Mouse (Mus musculus) activated CD4-positive, CD25-positive, alpha-beta regulatory T cell, adult 9 weeks (primary cell): ENCODE results near the gene Rflnb. TPM values are rescaled to one million over a fixed set of nuclear protein-coding genes. Genes with fewer than 3 reads are reported as not detected.

Experiments used
- polyA plus RNA-seq: library from polyadenylated mRNA; unstranded; fragments of 100-300 nt; shearing (Covaris generic); gene quantifications from one replicate; pipeline ENCODE4 v1.2.1, GENCODE M21; 2017

Gene Rflnb
- polyA plus RNA-seq, result 12.2 TPM

DNA sequence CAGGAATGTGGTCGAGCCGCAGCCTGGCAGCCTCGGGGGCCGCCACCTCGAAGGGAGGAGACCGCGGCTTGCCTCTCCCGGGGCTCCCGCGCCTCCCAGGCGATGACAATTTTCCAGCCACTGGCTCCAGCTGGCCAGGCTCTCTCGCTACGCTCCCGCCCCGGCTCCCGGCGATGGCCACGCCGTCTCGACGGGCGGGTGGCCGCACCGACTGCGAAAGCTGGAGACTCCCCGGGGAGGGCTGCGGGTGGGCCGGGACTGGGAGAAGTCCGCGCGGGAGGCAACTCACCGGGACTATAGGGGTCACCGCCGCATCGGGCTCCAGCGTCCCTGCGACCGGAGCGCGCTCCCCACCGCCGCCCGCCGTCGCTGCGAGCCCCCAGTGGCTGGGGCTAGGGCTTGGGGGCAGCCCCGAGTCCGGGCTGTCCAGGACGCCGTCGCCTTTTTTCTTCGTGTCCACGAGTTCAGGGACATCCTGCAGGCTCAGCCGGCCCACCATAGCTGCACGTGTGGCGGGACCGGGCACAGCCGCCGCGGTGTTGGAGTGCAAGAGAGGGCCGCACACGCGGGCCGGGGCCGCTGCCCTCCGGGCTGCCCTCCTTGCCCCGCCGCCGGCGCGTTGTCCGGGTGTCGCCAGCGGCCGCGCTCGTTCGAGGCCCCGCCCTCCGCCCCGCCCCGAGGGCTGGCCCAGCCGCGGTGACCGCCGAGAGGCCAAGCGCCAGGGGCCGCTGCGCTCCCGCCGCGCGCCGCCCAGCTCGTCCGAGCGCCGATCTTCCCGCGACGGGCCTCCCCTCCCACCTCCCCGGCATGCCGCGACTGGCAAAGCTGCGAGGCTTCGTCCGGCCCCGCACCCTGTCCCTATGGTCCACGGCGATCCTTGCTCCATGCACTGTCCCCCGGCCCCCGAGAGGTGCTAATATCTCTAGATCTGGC lies at the start of gene Rflnb:
Rflnb (minus strand) TSS at position 644 of the 933 bp plus-strand sequence.

DNA sequence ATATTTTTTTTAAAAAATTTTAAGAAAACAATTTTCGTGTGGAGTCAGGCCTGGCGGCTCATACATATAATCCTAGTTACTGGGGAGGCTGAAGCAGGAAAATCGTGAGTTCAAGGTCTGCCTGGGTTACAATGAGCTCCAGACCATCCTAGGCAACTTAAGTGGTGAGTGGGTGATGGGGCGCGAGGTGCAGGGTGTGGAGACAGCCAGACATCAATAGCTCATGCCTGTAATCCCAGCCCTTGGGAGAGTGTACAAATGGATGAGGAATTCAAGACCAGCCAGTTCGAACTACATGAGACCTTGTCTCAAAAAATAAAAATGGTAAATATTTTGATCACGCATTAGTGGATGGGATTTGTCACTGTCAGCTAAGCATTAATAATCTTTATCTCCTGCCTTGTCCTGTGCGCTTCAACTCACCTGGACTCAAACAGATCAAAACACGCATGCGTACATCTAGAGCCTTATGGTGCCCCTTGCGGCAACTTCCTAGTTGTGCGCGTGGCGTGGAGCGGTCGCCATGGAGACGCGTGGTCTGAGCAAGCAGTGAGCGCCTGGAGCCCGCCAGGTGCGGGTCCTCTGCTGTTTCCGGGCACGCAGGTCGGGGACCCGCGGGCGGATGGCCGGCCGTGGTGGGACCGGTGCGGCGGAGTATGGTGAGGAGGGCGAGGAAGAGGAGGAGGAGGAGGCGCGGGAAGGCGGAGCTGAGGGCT lies 28.0 kb downstream of the Rflnb start, which contains the start of gene 1700016K19Rik:
1700016K19Rik (plus strand) TSS at position 473 of the 716 bp plus-strand sequence.

Other genes starting within 250 kb of the Rflnb start
- not detected for gene Doc2b, start 231.7 kb downstream of the Rflnb start, polyA plus RNA-seq
- 11.1 TPM for gene Rph3al, start 89.4 kb downstream of the Rflnb start, polyA plus RNA-seq
- gene 1700016K19Rik, start 27.9 kb downstream of the Rflnb start, polyA plus RNA-seq, result not detected
- 68.2 TPM for gene Vps53, start 151.9 kb upstream of the Rflnb start, polyA plus RNA-seq
- gene Fam57a, start 151.9 kb upstream of the Rflnb start, polyA plus RNA-seq, result 5.2 TPM
- gene Dbil5, start 189.8 kb upstream of the Rflnb start, polyA plus RNA-seq, result not detected
- 22.4 TPM for gene Gemin4, start 189.9 kb upstream of the Rflnb start, polyA plus RNA-seq
- gene Mrm3, start 215.9 kb upstream of the Rflnb start, polyA plus RNA-seq, result 17.1 TPM
- gene Glod4, start 215.9 kb upstream of the Rflnb start, polyA plus RNA-seq, result 88.9 TPM